Mouse (Mus musculus): ENCODE data around the gene Gpatch1.
"Not testable (repeated sequence)": the region's sequence is repeated elsewhere in the genome, so short reads cannot be mapped to it uniquely, and the experiment has no call there.

Gpatch1 gene

GRCm38 (mm10) chr7:35322732-35323420, 4.6 kb upstream of the Gpatch1 start:
- no peak for DNase-seq (ENCODE audit: low spot score)

GRCm38 (mm10) chr7:35322161-35322560, 3.9 kb upstream of the Gpatch1 start:
- no peak for DNase-seq (ENCODE audit: low spot score)

- no peak for DNase-seq (ENCODE audit: low spot score)
These were observed 1.5 kb upstream of the Gpatch1 start for GRCm38 (mm10) chr7:35319755-35320154.

GRCm38 (mm10) chr7:35319221-35319620, 981 bp upstream of the Gpatch1 start:
- not testable (repeated sequence) for DNase-seq (ENCODE audit: low spot score)

GRCm38 (mm10) chr7:35314156-35314555, 4.1 kb downstream of the Gpatch1 start:
- DNase-seq (ENCODE audit: low spot score) = no peak

GRCm38 (mm10) chr7:35311214-35311613, 7.0 kb downstream of the Gpatch1 start:
- no peak for DNase-seq (ENCODE audit: low spot score)

GRCm38 (mm10) chr7:35300792-35301191, 17.4 kb downstream of the Gpatch1 start:
- no peak for DNase-seq (ENCODE audit: low spot score)

GRCm38 (mm10) chr7:35299656-35300055, 18.6 kb downstream of the Gpatch1 start:
- DNase-seq (ENCODE audit: low spot score) = no peak

- no peak for DNase-seq (ENCODE audit: low spot score)
These were observed 20.4 kb downstream of the Gpatch1 start for GRCm38 (mm10) chr7:35297886-35298285.

- no peak for DNase-seq (ENCODE audit: low spot score)
These were observed 22.6 kb downstream of the Gpatch1 start for GRCm38 (mm10) chr7:35295631-35296030.

- no peak for DNase-seq (ENCODE audit: low spot score)
These were observed 24.8 kb downstream of the Gpatch1 start for GRCm38 (mm10) chr7:35293464-35293863.

GRCm38 (mm10) chr7:35278933-35279332, 39.3 kb downstream of the Gpatch1 start:
- DNase-seq (ENCODE audit: low spot score) = no peak

- no peak for DNase-seq (ENCODE audit: low spot score)
These were observed 40.8 kb downstream of the Gpatch1 start for GRCm38 (mm10) chr7:35277433-35277832.

GRCm38 (mm10) chr7:35269443-35270024, 48.7 kb downstream of the Gpatch1 start:
- peak; percentile 5 for DNase-seq (ENCODE audit: low spot score)

GRCm38 (mm10) chr7:35267841-35268240, 50.4 kb downstream of the Gpatch1 start:
- DNase-seq (ENCODE audit: low spot score) = no peak

GRCm38 (mm10) chr7:35266666-35267065, 51.6 kb downstream of the Gpatch1 start:
- DNase-seq (ENCODE audit: low spot score) = no peak

- DNase-seq (ENCODE audit: low spot score) = peak; percentile 29
These were observed 53.5 kb downstream of the Gpatch1 start for GRCm38 (mm10) chr7:35264746-35265145.

- DNase-seq (ENCODE audit: low spot score) = no peak
These were observed 54.4 kb downstream of the Gpatch1 start for GRCm38 (mm10) chr7:35263595-35264489.

- no peak for DNase-seq (ENCODE audit: low spot score)
These were observed 58.9 kb downstream of the Gpatch1 start for GRCm38 (mm10) chr7:35259384-35259783.

GRCm38 (mm10) chr7:35258294-35258693, 59.9 kb downstream of the Gpatch1 start:
- no peak for DNase-seq (ENCODE audit: low spot score)

GRCm38 (mm10) chr7:35252041-35252558, 66.1 kb downstream of the Gpatch1 start:
- DNase-seq (ENCODE audit: low spot score) = no peak

GRCm38 (mm10) chr7:35237935-35238334, 80.3 kb downstream of the Gpatch1 start:
- not testable (repeated sequence) for DNase-seq (ENCODE audit: low spot score)

GRCm38 (mm10) chr7:35235308-35235707, 82.9 kb downstream of the Gpatch1 start:
- DNase-seq (ENCODE audit: low spot score) = peak; percentile 46
